Mouse (Mus musculus): Measurements from ENCODE around the gene Gm43517.

DNA sequence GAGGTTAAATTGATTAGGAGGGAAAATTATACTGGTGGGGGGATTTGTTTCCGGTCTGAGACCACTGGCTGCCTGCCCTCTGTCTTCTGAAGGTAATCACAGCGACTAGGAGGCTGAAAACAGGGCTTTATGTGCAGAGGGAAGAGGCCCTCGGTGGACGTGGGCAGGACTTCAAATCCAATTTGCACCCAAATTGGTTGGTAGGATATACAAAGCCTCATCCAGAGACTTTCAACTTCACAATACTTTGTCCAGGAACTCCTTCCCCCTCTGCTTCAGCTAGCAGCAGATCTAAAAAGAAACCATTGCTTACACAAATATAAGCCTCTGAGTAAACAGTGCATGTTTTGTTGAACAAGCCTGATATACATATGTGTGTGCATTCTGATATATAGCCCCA lies 4.5 kb upstream of the Gm43517 start:
- TF ChIP-seq CTCF (IDR thresholded peaks at IDR 0.05; ENCODE audit: low read depth) = no peak
- no peak for TF ChIP-seq EP300 (IDR thresholded peaks at IDR 0.05; ENCODE audit: low read depth)

All from liver, postnatal 0 days (tissue).